Mouse (Mus musculus) erythroblast, embryonic 14.5 days (primary cell): Measurements from ENCODE around the gene Nkd2. TPM values are rescaled to one million over a fixed set of nuclear protein-coding genes. Genes with fewer than 3 reads are reported as not detected.

Experiments used
- H3K27me3 ChIP-seq: 2 replicates; pipeline ENCODE4 v1.6.1; 2012; ENCODE audit warnings: inconsistent platforms; ENCODE audit not compliant: control insufficient read depth
- H3K36me3 ChIP-seq: 2 replicates; pipeline ENCODE4 v1.6.1; 2012; ENCODE audit warnings: mild to moderate bottlenecking, inconsistent platforms; ENCODE audit not compliant: control insufficient read depth
- H3K4me1 ChIP-seq: 2 replicates; pipeline ENCODE4 v1.6.1; 2012; ENCODE audit warnings: inconsistent platforms; ENCODE audit not compliant: control insufficient read depth
- H3K4me3 ChIP-seq: replicated peaks from 2 replicates; pipeline ENCODE3; 2012; ENCODE audit warnings: moderate library complexity, mild to moderate bottlenecking, inconsistent platforms
- H3K9me3 ChIP-seq: 2 replicates; pipeline ENCODE4 v1.6.1; 2012; ENCODE audit warnings: low read length, inconsistent platforms, mixed read lengths; ENCODE audit not compliant: control insufficient read depth
- GATA1 ChIP-seq: IDR thresholded peaks from 2 replicates; pipeline ENCODE4 v1.6.1; 2012; ENCODE audit warnings: low read length, inconsistent platforms, mixed read lengths
- TAL1 ChIP-seq: IDR thresholded peaks from 3 replicates; pipeline ENCODE4 v1.6.1; 2012; ENCODE audit warnings: low read length, inconsistent platforms, mixed read lengths
- polyA plus RNA-seq: library from polyadenylated mRNA; stranded (reverse); fragments of >175 nt; gene quantifications from 2 replicates; pipeline ENCODE4 v1.2.3, GENCODE M21; 2012

Gene Nkd2
- polyA plus RNA-seq = not detected in 2 replicates

DNA sequence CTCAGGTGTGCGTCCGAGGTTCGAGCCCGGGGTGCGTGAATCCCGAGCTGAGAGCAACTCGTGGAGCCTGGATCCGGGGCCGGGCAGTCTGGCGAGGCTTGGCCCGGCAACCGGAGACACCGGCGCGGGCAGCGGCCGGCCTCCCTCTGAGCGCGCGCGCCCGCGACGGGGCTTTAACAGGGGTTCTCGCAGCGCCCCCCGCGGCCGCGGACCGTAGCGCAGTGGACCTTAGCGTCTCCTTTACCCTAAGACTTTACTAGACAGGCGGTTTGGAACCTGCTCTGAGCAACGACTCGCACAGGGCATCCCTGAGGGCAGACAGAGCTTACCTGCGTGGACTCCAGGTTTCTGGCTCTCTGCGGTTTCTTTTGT lies at the start of gene Nkd2:
Nkd2 (minus strand) TSS at position 167 of the 372 bp plus-strand sequence.
- H3K4me3 ChIP-seq = no peak within 1 kb of the TSS
- TF ChIP-seq TAL1 (no peak), GATA1 (no peak)
- no peaks in the 10 kb centered on the region for H3K36me3 ChIP-seq
- H3K9me3 ChIP-seq = no peaks in the 10 kb centered on the region
- H3K27me3 ChIP-seq = peaks cover 42% of the 10 kb centered on the region
- no peaks in the 10 kb centered on the region for H3K4me1 ChIP-seq

GRCm38 (mm10) chr13:73892493-73893178 lies 45.2 kb upstream of the Nkd2 start:
- Histone ChIP-seq H3K4me3 (no peak overlapping the region), H3K36me3 (no peaks in the 10 kb centered on the region), H3K27me3 (no peaks in the 10 kb centered on the region), H3K9me3 (peaks cover 3% of the 10 kb centered on the region; the same call in 1 of the 2 replicates), H3K4me1 (no peaks in the 10 kb centered on the region)
- no peak for TF ChIP-seq TAL1
- no peak for TF ChIP-seq GATA1

- no peaks in the 10 kb centered on the region for H3K36me3 ChIP-seq
- no peaks in the 10 kb centered on the region for H3K4me1 ChIP-seq
- H3K27me3 ChIP-seq = no peaks in the 10 kb centered on the region
- H3K4me3 ChIP-seq = no peak overlapping the region
- H3K9me3 ChIP-seq = no peaks in the 10 kb centered on the region
- TF ChIP-seq GATA1 (no peak), TAL1 (no peak)
Measured at GRCm38 (mm10) chr13:73887415-73887874, 40.0 kb upstream of the Nkd2 start.

GRCm38 (mm10) chr13:73886601-73887000 lies 39.2 kb upstream of the Nkd2 start:
- Histone ChIP-seq H3K4me3 (no peak overlapping the region), H3K9me3 (no peaks in the 10 kb centered on the region), H3K36me3 (no peaks in the 10 kb centered on the region), H3K27me3 (no peaks in the 10 kb centered on the region), H3K4me1 (no peaks in the 10 kb centered on the region)
- TF ChIP-seq TAL1 (no peak), GATA1 (no peak)

DNA sequence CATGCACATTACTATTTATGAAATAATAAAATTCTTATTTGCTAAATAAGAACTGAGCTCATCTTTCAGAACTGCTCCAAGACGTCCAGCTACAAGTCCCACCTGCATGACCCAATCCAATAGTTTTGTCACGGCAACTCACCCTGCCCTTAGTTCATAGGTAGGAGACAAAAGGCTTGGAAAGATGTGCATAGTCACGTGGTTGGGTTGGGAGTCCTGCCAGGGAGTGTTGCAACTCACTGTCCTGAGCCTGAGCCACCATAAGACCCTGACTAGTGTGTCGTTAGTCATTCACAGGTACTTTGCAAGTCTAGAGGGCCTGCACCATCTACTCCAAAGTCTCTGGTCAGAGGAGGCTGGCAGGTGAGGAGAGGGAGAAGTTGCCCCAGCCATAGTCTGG lies 38.6 kb upstream of the Nkd2 start:
- H3K27me3 ChIP-seq = no peaks in the 10 kb centered on the region
- H3K9me3 ChIP-seq = no peaks in the 10 kb centered on the region
- no peak overlapping the region for H3K4me3 ChIP-seq
- H3K4me1 ChIP-seq = no peaks in the 10 kb centered on the region
- TF ChIP-seq GATA1 (no peak), TAL1 (no peak)
- no peaks in the 10 kb centered on the region for H3K36me3 ChIP-seq

GRCm38 (mm10) chr13:73885656-73886055 lies 38.2 kb upstream of the Nkd2 start:
- no peaks in the 10 kb centered on the region for H3K27me3 ChIP-seq
- H3K9me3 ChIP-seq = no peaks in the 10 kb centered on the region
- no peaks in the 10 kb centered on the region for H3K36me3 ChIP-seq
- H3K4me1 ChIP-seq = no peaks in the 10 kb centered on the region
- no peak for TF ChIP-seq TAL1
- no peak for TF ChIP-seq GATA1
- H3K4me3 ChIP-seq = no peak overlapping the region

- Histone ChIP-seq H3K4me3 (no peak overlapping the region), H3K9me3 (0 out of 2 replicates have a peak, but pooled peaks cover 2% of the 10 kb centered on the region), H3K4me1 (no peaks in the 10 kb centered on the region), H3K36me3 (no peaks in the 10 kb centered on the region), H3K27me3 (no peaks in the 10 kb centered on the region)
- no peak for TF ChIP-seq GATA1
- no peak for TF ChIP-seq TAL1
Measured at GRCm38 (mm10) chr13:73881347-73881746, 33.9 kb upstream of the Nkd2 start.

GRCm38 (mm10) chr13:73879824-73880223 lies 32.4 kb upstream of the Nkd2 start:
- Histone ChIP-seq H3K4me3 (no peak overlapping the region), H3K4me1 (no peaks in the 10 kb centered on the region), H3K36me3 (no peaks in the 10 kb centered on the region), H3K27me3 (no peaks in the 10 kb centered on the region), H3K9me3 (0 out of 2 replicates have a peak, but pooled peaks cover 2% of the 10 kb centered on the region)
- TF ChIP-seq TAL1 (no peak), GATA1 (no peak)

DNA sequence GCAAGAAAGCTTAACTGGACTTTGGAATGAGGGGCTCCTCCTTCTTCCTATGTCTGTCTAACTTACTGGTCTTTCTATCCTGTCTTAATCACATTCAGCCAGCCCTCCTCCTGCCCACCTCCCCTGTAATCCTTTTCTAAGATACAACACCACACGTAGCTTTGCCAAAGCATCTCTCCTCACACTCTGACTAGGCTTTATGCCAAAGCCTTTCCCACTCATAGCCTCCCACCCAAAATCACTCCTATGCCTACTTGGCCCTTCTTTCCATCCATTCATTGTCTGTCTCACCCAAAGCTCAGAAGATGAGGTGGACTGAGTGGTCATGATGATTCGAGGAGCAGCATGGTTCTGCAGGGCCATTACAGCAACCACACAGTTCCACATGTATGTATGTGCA lies 24.7 kb upstream of the Nkd2 start:
- Histone ChIP-seq H3K9me3 (no peaks in the 10 kb centered on the region), H3K27me3 (no peaks in the 10 kb centered on the region; the same call in 1 of the 2 replicates), H3K4me1 (no peaks in the 10 kb centered on the region), H3K4me3 (no peak overlapping the region), H3K36me3 (no peaks in the 10 kb centered on the region)
- TF ChIP-seq GATA1 (no peak), TAL1 (no peak)
